Mouse (Mus musculus): ENCODE data around the gene Ildr2.

Gene Ildr2

GRCm38 (mm10) chr1:166283451-166283850 is 29.5 kb downstream of the Ildr2 start:
- no peak for DNase-seq (ENCODE audit: low spot score in 2 of 2)

GRCm38 (mm10) chr1:166284390-166284789 is 30.5 kb downstream of the Ildr2 start:
- DNase-seq (ENCODE audit: low spot score in 2 of 2) = no peak

- DNase-seq (ENCODE audit: low spot score in 2 of 2) = no peak
Measured at GRCm38 (mm10) chr1:166286231-166286630, 32.3 kb downstream of the Ildr2 start.

GRCm38 (mm10) chr1:166290562-166290961 is 36.6 kb downstream of the Ildr2 start:
- DNase-seq (ENCODE audit: low spot score in 2 of 2) = no peak

GRCm38 (mm10) chr1:166293086-166293485 is 39.1 kb downstream of the Ildr2 start:
- no peak for DNase-seq (ENCODE audit: low spot score in 2 of 2)

GRCm38 (mm10) chr1:166295548-166295947 is 41.6 kb downstream of the Ildr2 start:
- no peak for DNase-seq (ENCODE audit: low spot score in 2 of 2)

GRCm38 (mm10) chr1:166296371-166296770 is 42.4 kb downstream of the Ildr2 start:
- no peak for DNase-seq (ENCODE audit: low spot score in 2 of 2)

GRCm38 (mm10) chr1:166296971-166297370 is 43.0 kb downstream of the Ildr2 start:
- no peak for DNase-seq (ENCODE audit: low spot score in 2 of 2)

GRCm38 (mm10) chr1:166297499-166298111 is 43.7 kb downstream of the Ildr2 start:
- DNase-seq (ENCODE audit: low spot score in 2 of 2) = no peak

- peak in 1 of 2 experiments; percentile 76 for DNase-seq (ENCODE audit: low spot score in 2 of 2)
Measured at GRCm38 (mm10) chr1:166298884-166299283, 44.9 kb downstream of the Ildr2 start.

- DNase-seq (ENCODE audit: low spot score in 2 of 2) = no peak
Measured at GRCm38 (mm10) chr1:166299821-166300220, 45.9 kb downstream of the Ildr2 start.

- no peak for DNase-seq (ENCODE audit: low spot score in 2 of 2)
Measured at GRCm38 (mm10) chr1:166300526-166300925, 46.6 kb downstream of the Ildr2 start.

GRCm38 (mm10) chr1:166304352-166305240 is 50.7 kb downstream of the Ildr2 start:
- peak in 1 of 2 experiments; percentile 68 for DNase-seq (ENCODE audit: low spot score in 2 of 2)

GRCm38 (mm10) chr1:166308471-166308850 is 54.5 kb downstream of the Ildr2 start:
- DNase-seq (ENCODE audit: low spot score in 2 of 2) = no peak

- peak in 1 of 2 experiments; percentile 37 for DNase-seq (ENCODE audit: low spot score in 2 of 2)
Measured at GRCm38 (mm10) chr1:166308851-166309715, 55.1 kb downstream of the Ildr2 start.

- DNase-seq (ENCODE audit: low spot score in 2 of 2) = no peak
Measured at GRCm38 (mm10) chr1:166311151-166311550, 57.2 kb downstream of the Ildr2 start.

GRCm38 (mm10) chr1:166313637-166314036 is 59.7 kb downstream of the Ildr2 start:
- DNase-seq (ENCODE audit: low spot score in 2 of 2) = peak; percentile 70 to 76

- no peak for DNase-seq (ENCODE audit: low spot score in 2 of 2)
Measured at GRCm38 (mm10) chr1:166315706-166316105, 61.8 kb downstream of the Ildr2 start.

GRCm38 (mm10) chr1:166319132-166319698 is 65.3 kb downstream of the Ildr2 start:
- peak; percentile 51 to 83 for DNase-seq (ENCODE audit: low spot score in 2 of 2)

GRCm38 (mm10) chr1:166326421-166326820 is 72.5 kb downstream of the Ildr2 start:
- DNase-seq (ENCODE audit: low spot score in 2 of 2) = no peak

- DNase-seq (ENCODE audit: low spot score in 2 of 2) = no peak
Measured at GRCm38 (mm10) chr1:166330752-166331151, 76.8 kb downstream of the Ildr2 start.

- DNase-seq (ENCODE audit: low spot score in 2 of 2) = peak in 1 of 2 experiments; percentile 47
Measured at GRCm38 (mm10) chr1:166339110-166339509, 85.2 kb downstream of the Ildr2 start.

Data from left cerebral cortex, adult 9 months (tissue).